Mouse (Mus musculus) CH12.LX (cell line): Measurements from ENCODE around the gene Rpusd3. TPM values are rescaled to one million over a fixed set of nuclear protein-coding genes. Genes with fewer than 3 reads are reported as not detected.

Experiments
- DNase-seq: peaks from one replicate; pipeline ENCODE4 v3.0.0-alpha.2; 2013; ENCODE audit errors: extremely low read depth
- H3K27ac ChIP-seq: 2 replicates; pipeline ENCODE4 v1.5.1; 2012; ENCODE audit warnings: low read depth, mild to moderate bottlenecking, control low read depth, moderate library complexity; ENCODE audit not compliant: insufficient read depth
- H3K27me3 ChIP-seq: replicated peaks from 2 replicates; pipeline ENCODE3; 2012; ENCODE audit warnings: inconsistent platforms
- H3K36me3 ChIP-seq, 2 experiments: replicated peaks in 1 of 2; 2 replicates each; pipeline versions ENCODE3 to v1.6.1; 2012; ENCODE audit warnings: inconsistent platforms in 1 of 2, low read length in 1 of 2, mild to moderate bottlenecking in 1 of 2, mixed read lengths in 1 of 2, moderate library complexity in 1 of 2; ENCODE audit not compliant: control insufficient read depth in 1 of 2, insufficient read depth in 1 of 2
- H3K4me1 ChIP-seq, 2 experiments: 2 replicates each; pipeline ENCODE4 v1.6.1; 2012; ENCODE audit warnings: inconsistent platforms in 1 of 2, moderate library complexity in 1 of 2; ENCODE audit not compliant: insufficient read depth in 2 of 2, control insufficient read depth in 1 of 2
- H3K4me2 ChIP-seq: 2 replicates; pipeline ENCODE4 v1.6.1; 2012; ENCODE audit warnings: low read depth, mild to moderate bottlenecking, control low read depth; ENCODE audit not compliant: poor library complexity, insufficient read depth, severe bottlenecking
- H3K4me3 ChIP-seq, 3 experiments: fragments of 150-350 bp in 1 of 3; sonication (generic) in 1 of 3; replicated peaks in 1 of 3; 2 replicates each; pipeline versions ENCODE3 to v1.5.1; 2011 to 2012; ENCODE audit warnings: low read depth in 2 of 3, low read length in 2 of 3, mild to moderate bottlenecking in 2 of 3, moderate library complexity in 2 of 3, control low read depth in 1 of 3, improper control_type of control experiment in 1 of 3, inconsistent platforms in 1 of 3, mixed read lengths in 1 of 3; ENCODE audit not compliant: poor library complexity in 1 of 3
- H3K79me2 ChIP-seq: replicated peaks from 2 replicates; pipeline ENCODE4 v1.6.1; 2012; ENCODE audit warnings: mild to moderate bottlenecking, moderate library complexity; ENCODE audit not compliant: control insufficient read depth, poor library complexity, insufficient read depth, severe bottlenecking; ENCODE audit errors: extremely low read depth
- H3K9ac ChIP-seq: 2 replicates; pipeline ENCODE4 v1.6.1; 2012; ENCODE audit warnings: low read depth, mild to moderate bottlenecking, control low read depth, moderate library complexity; ENCODE audit not compliant: insufficient read depth
- H3K9me3 ChIP-seq: replicated peaks from 2 replicates; pipeline ENCODE3; 2012; ENCODE audit warnings: low read length, inconsistent platforms, mixed read lengths
- BHLHE40 ChIP-seq: IDR thresholded peaks from 2 replicates; pipeline ENCODE4 v1.6.1; 2011; ENCODE audit warnings: mild to moderate bottlenecking, low read depth, low read length, improper control_type of control experiment
- CHD1 ChIP-seq: IDR thresholded peaks from 2 replicates; pipeline ENCODE4 v1.6.1; 2012; ENCODE audit warnings: low read depth, low read length, improper control_type of control experiment, inconsistent platforms
- E2F4 ChIP-seq: IDR thresholded peaks from 2 replicates; pipeline ENCODE4 v1.6.1; 2011; ENCODE audit warnings: low read depth, low read length, improper control_type of control experiment; ENCODE audit not compliant: insufficient replicate concordance
- ELF1 ChIP-seq: IDR thresholded peaks from 2 replicates; pipeline ENCODE4 v1.6.1; 2014; ENCODE audit warnings: low read depth, mild to moderate bottlenecking, inconsistent platforms, low read length, improper control_type of control experiment
- EP300 ChIP-seq: IDR thresholded peaks from 2 replicates; pipeline ENCODE4 v1.6.1; 2011; ENCODE audit warnings: low read length, improper control_type of control experiment
- ETS1 ChIP-seq: conservative IDR thresholded peaks from 2 replicates; pipeline ENCODE4 v1.6.1; 2012; ENCODE audit warnings: low read depth, mild to moderate bottlenecking, inconsistent platforms, low read length, improper control_type of control experiment, moderate library complexity
- GABPA ChIP-seq: IDR thresholded peaks from 2 replicates; pipeline ENCODE4 v1.6.1; 2012; ENCODE audit warnings: low read depth, low read length, improper control_type of control experiment, inconsistent platforms; ENCODE audit not compliant: insufficient replicate concordance
- HCFC1 ChIP-seq: IDR thresholded peaks from 2 replicates; pipeline ENCODE4 v1.6.1; 2012; ENCODE audit warnings: low read depth, mild to moderate bottlenecking, inconsistent platforms, low read length, improper control_type of control experiment
- MAZ ChIP-seq: IDR thresholded peaks from 2 replicates; pipeline ENCODE4 v1.6.1; 2012; ENCODE audit warnings: low read depth, mild to moderate bottlenecking, inconsistent platforms, low read length, improper control_type of control experiment, moderate library complexity
- MXI1 ChIP-seq: IDR thresholded peaks from 2 replicates; pipeline ENCODE4 v1.6.1; 2011; ENCODE audit warnings: mild to moderate bottlenecking, low read depth, low read length, improper control_type of control experiment
- MYC ChIP-seq: IDR thresholded peaks from 2 replicates; pipeline ENCODE4 v1.6.1; 2011; ENCODE audit warnings: low read depth, mild to moderate bottlenecking, improper control_type of control experiment, low read length
- NELFE ChIP-seq: IDR thresholded peaks from 2 replicates; pipeline ENCODE4 v1.6.1; 2011; ENCODE audit warnings: low read depth, low read length, improper control_type of control experiment
- PAX5 ChIP-seq: IDR thresholded peaks from 2 replicates; pipeline ENCODE4 v1.6.1; 2012; ENCODE audit warnings: low read length, inconsistent platforms, mixed read lengths
- POLR2AphosphoS2 ChIP-seq: IDR thresholded peaks from 2 replicates; pipeline ENCODE4 v1.6.1; 2011; ENCODE audit warnings: low read depth, low read length, improper control_type of control experiment
- RCOR1 ChIP-seq: conservative IDR thresholded peaks from 2 replicates; pipeline ENCODE4 v1.6.1; 2012; ENCODE audit warnings: low read depth, mild to moderate bottlenecking, inconsistent platforms, low read length, improper control_type of control experiment
- SIN3A ChIP-seq: IDR thresholded peaks from 2 replicates; pipeline ENCODE4 v1.6.1; 2012; ENCODE audit warnings: low read length, improper control_type of control experiment, inconsistent platforms
- UBTF ChIP-seq: IDR thresholded peaks from 2 replicates; pipeline ENCODE4 v1.6.1; 2012; ENCODE audit warnings: low read depth, mild to moderate bottlenecking, inconsistent platforms, low read length, improper control_type of control experiment, moderate library complexity
- USF1 ChIP-seq: IDR thresholded peaks from 2 replicates; pipeline ENCODE4 v1.6.1; 2014; ENCODE audit warnings: low read depth, mild to moderate bottlenecking, inconsistent platforms, low read length, improper control_type of control experiment
- ZC3H11A ChIP-seq: IDR thresholded peaks from 2 replicates; pipeline ENCODE4 v1.6.1; 2012; ENCODE audit warnings: low read depth, mild to moderate bottlenecking, inconsistent platforms, low read length, improper control_type of control experiment
- ZKSCAN1 ChIP-seq: IDR thresholded peaks from 2 replicates; pipeline ENCODE4 v1.6.1; 2012; ENCODE audit warnings: low read depth, inconsistent platforms, low read length, improper control_type of control experiment, borderline replicate concordance
- ZMIZ1 ChIP-seq: IDR thresholded peaks from 2 replicates; pipeline ENCODE4 v1.6.1; 2012; ENCODE audit warnings: low read depth, mild to moderate bottlenecking, inconsistent platforms, low read length, improper control_type of control experiment
- ZNF384 ChIP-seq: IDR thresholded peaks from 2 replicates; pipeline ENCODE4 v1.6.1; 2012; ENCODE audit warnings: low read depth, low read length, improper control_type of control experiment, inconsistent platforms
- dilution Hi-C: fragments of 300-500 bp; cut with MboI; formaldehyde crosslinking; loops from 2 replicates; pipeline ENCODE4 v1.14.3; 2020; ENCODE audit warnings: low sequenced_read_pairs; ENCODE audit not compliant: extremely low pct_unique_long_range_greater_than_20kb, extremely low pct_ligation_motif_present
- in situ Hi-C: fragments of 300-500 bp; cut with MboI; formaldehyde crosslinking; loops from 3 replicates; pipeline ENCODE4 v1.14.3; 2019; ENCODE audit warnings: low sequenced_read_pairs, low pct_ligation_motif_present, low pct_unique_long_range_greater_than_20kb, mixed read lengths
- polyA plus RNA-seq: library from polyadenylated mRNA; unstranded; fragments of >175 nt; gene quantifications from 2 replicates; pipeline ENCODE4 v1.2.1, GENCODE M21; 2012; ENCODE audit warnings: low read depth; ENCODE audit not compliant: insufficient read length
- total RNA-seq, 2 experiments: library from RNA; depleted of rRNA; stranded (reverse); fragments of 300-350 nt in 1 of 2; fragments of >200 nt in 1 of 2; gene quantifications; 2 replicates each; pipeline ENCODE4 v1.2.3; 2012 to 2014

The Rpusd3 gene
- total and polyA plus RNA-seq, 3 experiments = 22.1 to 26.5 (median 26.3) TPM

GRCm38 (mm10) chr6:113370194-113370929 lies 48.8 kb downstream of the Rpusd3 start:
- Histone ChIP-seq H3K79me2 (no peaks in the 10 kb centered on the region), H3K9ac (no peak overlapping the region), H3K27me3 (no peaks in the 10 kb centered on the region), H3K4me3 (no peak overlapping the region), H3K4me1 (no peaks in the 10 kb centered on the region), H3K27ac (no peak overlapping the region), H3K36me3 (peaks cover 66 to 85% of the 10 kb centered on the region in 2 experiments), H3K9me3 (no peaks in the 10 kb centered on the region), H3K4me2 (no peak overlapping the region)
- in situ Hi-C loops = no loop called here
- dilution Hi-C loops = no loop called here
- no peak for DNase-seq
- TF ChIP-seq BHLHE40 = no peak
- no peak for TF ChIP-seq ZMIZ1
- no peak for TF ChIP-seq MAZ
- TF ChIP-seq PAX5 = no peak

GRCm38 (mm10) chr6:113368577-113368976 lies 50.6 kb downstream of the Rpusd3 start:
- H3K9me3 ChIP-seq = no peaks in the 10 kb centered on the region
- H3K36me3 ChIP-seq = peaks cover 56 to 69% of the 10 kb centered on the region in 2 experiments
- DNase-seq = no peak
- no peak for TF ChIP-seq POLR2AphosphoS2
- no peak for TF ChIP-seq HCFC1
- TF ChIP-seq RCOR1 = no peak
- no peak for TF ChIP-seq E2F4
- no peak for TF ChIP-seq SIN3A
- no peak for TF ChIP-seq CHD1
- TF ChIP-seq NELFE = no peak
- TF ChIP-seq ELF1 = no peak
- TF ChIP-seq MYC = no peak
- no peak for TF ChIP-seq USF1
- no peak for TF ChIP-seq MXI1
- TF ChIP-seq MAZ = no peak
- TF ChIP-seq UBTF = no peak
- no peak for TF ChIP-seq ZC3H11A
- no peak for TF ChIP-seq PAX5
- TF ChIP-seq ZNF384 = no peak
- no peak for TF ChIP-seq EP300
- TF ChIP-seq ZKSCAN1 = no peak
- TF ChIP-seq GABPA = no peak
- no peak for TF ChIP-seq ETS1
- no peaks in the 10 kb centered on the region for H3K27me3 ChIP-seq
- dilution Hi-C loops (no loop called here), in situ Hi-C loops (no loop called here)
- H3K27ac ChIP-seq = no peak overlapping the region
- no peaks in the 10 kb centered on the region for H3K79me2 ChIP-seq
- no peak overlapping the region for H3K4me3 ChIP-seq
- H3K9ac ChIP-seq = no peak overlapping the region
- no peak overlapping the region for H3K4me2 ChIP-seq
- H3K4me1 ChIP-seq = no peaks in the 10 kb centered on the region
